ENCODE assay signal across 25 mouse cellular contexts in the genomic region with DNA sequence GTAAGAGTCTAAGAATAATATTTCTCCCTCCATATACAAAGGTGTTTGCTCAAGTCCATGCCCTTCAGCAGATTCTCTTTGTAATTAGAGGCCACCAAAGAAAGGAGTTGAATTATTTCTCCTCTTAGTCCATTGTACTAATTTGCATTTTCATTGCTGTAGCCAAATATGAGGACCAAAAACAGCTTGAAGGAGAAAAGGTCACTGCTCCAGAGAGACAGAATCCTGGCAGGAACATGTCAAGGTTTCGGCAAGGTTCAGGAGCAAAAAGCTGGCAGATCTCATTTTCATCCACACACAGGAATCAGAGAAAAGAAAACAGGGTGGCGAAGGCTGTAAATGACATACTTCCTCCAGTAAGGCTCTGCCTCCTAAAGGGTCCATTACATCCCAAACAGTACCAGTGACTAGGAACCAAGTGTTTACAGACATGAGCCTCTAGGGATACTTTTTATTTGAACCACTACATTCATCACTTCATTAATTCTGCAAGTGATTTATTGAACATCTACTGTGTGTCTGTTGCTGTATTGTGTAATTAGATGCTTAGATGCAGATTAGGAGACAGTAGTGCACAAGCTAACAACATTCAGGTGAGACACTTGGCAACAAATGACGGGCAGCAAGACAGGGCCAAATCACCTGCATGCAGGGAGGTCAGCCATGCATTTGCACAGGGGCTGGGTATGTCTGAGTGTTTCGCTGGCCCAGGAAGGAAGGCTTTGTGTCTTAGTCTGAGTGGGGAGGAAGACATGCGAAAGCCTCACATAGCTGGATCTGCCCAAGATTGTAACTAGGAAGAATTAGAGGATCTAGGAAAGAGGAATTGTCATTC.
DNase-seq lines count a peak whose midpoint lies in the region; ATAC-seq and TF ChIP-seq lines count a peak whose summit lies in the region.
"Had no signal": no experiment of that assay in that cellular context is flagged by ENCODE, and none has a peak within 500 bp of the region (broad histone marks: within the 10 kb centered on the region; RNA-seq: fewer than 3 reads in every experiment).

No protein-coding gene starts in this region.

- H3K4me2 ChIP-seq in hindbrain, embryonic 13.5 days: no peak overlapping the region
- no peak overlapping the region for H3K4me2 ChIP-seq in hindbrain, postnatal 0 days (ENCODE audit: low read depth, low read length)
- no peak overlapping the region for H3K4me2 ChIP-seq in midbrain, embryonic 16.5 days (ENCODE audit: low read length)
- H3K4me2 ChIP-seq in midbrain, embryonic 13.5 days (replicated peaks): no peak overlapping the region
- no peak overlapping the region for H3K4me2 ChIP-seq in neural tube, embryonic 14.5 days (ENCODE audit: low read depth, low read length)
- H3K4me2 ChIP-seq: forebrain, embryonic 13.5 days; heart, embryonic 13.5 days had no signal

- DNase-seq in hindbrain, postnatal 0 days (ENCODE audit: low spot score): no peak
- DNase-seq in layer of hippocampus, adult 2 months (ENCODE audit: low spot score in 2 of 2): no peak
- no peak for DNase-seq in layer of hippocampus, postnatal 14 days (ENCODE audit: low spot score in 2 of 2)
- no peak for DNase-seq in gastrocnemius, postnatal 14 days
- DNase-seq: adrenal gland, postnatal 10 days; adrenal gland, postnatal 36 days; B cell, adult 2 months; cerebellum, adult 11-12 months; cerebellum, adult 9-10 months; gastrocnemius, postnatal 25 days; heart, adult 2 months; heart, postnatal 14 days; heart, postnatal 4 days had no signal

- intact Hi-C loops in gastrocnemius, postnatal 14 days (cut with DNase I; ENCODE audit: low total_unique reads): no loop called here

- H3K36me3 ChIP-seq in hindbrain, embryonic 13.5 days: no peaks in the 10 kb centered on the region
- H3K36me3 ChIP-seq in hindbrain, postnatal 0 days (ENCODE audit: insufficient read depth, low read length): no peaks in the 10 kb centered on the region
- H3K36me3 ChIP-seq in midbrain, embryonic 16.5 days (ENCODE audit: control insufficient read depth, insufficient read depth, low read length): no peaks in the 10 kb centered on the region
- no peaks in the 10 kb centered on the region for H3K36me3 ChIP-seq in midbrain, embryonic 13.5 days
- no peaks in the 10 kb centered on the region for H3K36me3 ChIP-seq in neural tube, embryonic 14.5 days (ENCODE audit: control insufficient read depth, insufficient read depth, low read length)
- H3K36me3 ChIP-seq: forebrain, embryonic 10.5 days; G1E; heart, embryonic 10.5 days; heart, embryonic 13.5 days had no signal

- 80% methylated on average over 5 of the region's 5 CpGs for WGBS in hindbrain, embryonic 13.5 days
- WGBS in hindbrain, postnatal 0 days: 67% methylated on average over 5 of the region's 5 CpGs
- 84% methylated on average over 5 of the region's 5 CpGs for WGBS in midbrain, embryonic 16.5 days
- WGBS in midbrain, embryonic 13.5 days: 89% methylated on average over 5 of the region's 5 CpGs
- 67% methylated on average over 5 of the region's 5 CpGs for WGBS in neural tube, embryonic 14.5 days

- H3K27ac ChIP-seq in hindbrain, embryonic 13.5 days: peak overlapping the region; percentile 19; the same call in 1 of the 2 replicates
- no peak overlapping the region for H3K27ac ChIP-seq in hindbrain, postnatal 0 days
- H3K27ac ChIP-seq in layer of hippocampus, adult 2 months: 0 out of 2 replicates have a peak overlapping the region, but pooled peaks have one; percentile 10
- H3K27ac ChIP-seq in midbrain, embryonic 16.5 days (ENCODE audit: low read length): 0 out of 2 replicates have a peak overlapping the region, but pooled peaks have one; percentile 61
- no peak overlapping the region for H3K27ac ChIP-seq in midbrain, embryonic 13.5 days
- H3K27ac ChIP-seq in neural tube, embryonic 14.5 days (ENCODE audit: low read depth, low read length): no peak overlapping the region
- H3K27ac ChIP-seq: forebrain, embryonic 10.5 days; forebrain, embryonic 13.5 days; heart, adult 2 months; heart, embryonic 10.5 days; heart, embryonic 13.5 days had no signal

- H3K9ac ChIP-seq in hindbrain, embryonic 13.5 days: no peak overlapping the region
- no peak overlapping the region for H3K9ac ChIP-seq in hindbrain, postnatal 0 days (replicated peaks; ENCODE audit: low read length)
- no peak overlapping the region for H3K9ac ChIP-seq in midbrain, embryonic 16.5 days (ENCODE audit: low read depth, low read length)
- no peak overlapping the region for H3K9ac ChIP-seq in midbrain, embryonic 13.5 days (replicated peaks)
- no peak overlapping the region for H3K9ac ChIP-seq in neural tube, embryonic 14.5 days (replicated peaks; ENCODE audit: low read depth, low read length)
- H3K9ac ChIP-seq: forebrain, embryonic 13.5 days; heart, embryonic 13.5 days had no signal

- H3K4me1 ChIP-seq in hindbrain, embryonic 13.5 days (replicated peaks): peaks cover 12% of the 10 kb centered on the region
- 0 out of 2 replicates have a peak, but pooled peaks cover 3% of the 10 kb centered on the region for H3K4me1 ChIP-seq in hindbrain, postnatal 0 days (ENCODE audit: insufficient read depth, low read length)
- peaks cover 8% of the 10 kb centered on the region; the same call in 1 of the 2 replicates for H3K4me1 ChIP-seq in midbrain, embryonic 16.5 days (ENCODE audit: control insufficient read depth, insufficient read depth, low read length)
- peaks cover 5% of the 10 kb centered on the region for H3K4me1 ChIP-seq in midbrain, embryonic 13.5 days (replicated peaks)
- no peaks in the 10 kb centered on the region for H3K4me1 ChIP-seq in neural tube, embryonic 14.5 days (ENCODE audit: control insufficient read depth, insufficient read depth, low read length)
- H3K4me1 ChIP-seq: forebrain, embryonic 13.5 days; heart, embryonic 10.5 days; heart, embryonic 13.5 days had no signal

- H3K27me3 ChIP-seq in hindbrain, embryonic 13.5 days: no peaks in the 10 kb centered on the region
- H3K27me3 ChIP-seq in hindbrain, postnatal 0 days (ENCODE audit: insufficient read depth, low read length): no peaks in the 10 kb centered on the region
- H3K27me3 ChIP-seq in midbrain, embryonic 16.5 days (ENCODE audit: control insufficient read depth, insufficient read depth, low read depth, low read length): no peaks in the 10 kb centered on the region
- no peaks in the 10 kb centered on the region for H3K27me3 ChIP-seq in midbrain, embryonic 13.5 days
- H3K27me3 ChIP-seq in neural tube, embryonic 14.5 days (ENCODE audit: control insufficient read depth, insufficient read depth, low read length): no peaks in the 10 kb centered on the region
- H3K27me3 ChIP-seq: CH12.LX; forebrain, embryonic 13.5 days; heart, embryonic 13.5 days; Patski had no signal

- ATAC-seq in hindbrain, embryonic 13.5 days (ENCODE audit: low FRiP score): no peak
- ATAC-seq in hindbrain, postnatal 0 days: no peak
- ATAC-seq in midbrain, embryonic 16.5 days: no peak
- no peak for ATAC-seq in midbrain, embryonic 13.5 days
- ATAC-seq in neural tube, embryonic 14.5 days (ENCODE audit: low read depth): peak; percentile 73; the same call in 1 of the 2 replicates
- ATAC-seq: forebrain, embryonic 13.5 days; forebrain, embryonic 16.5 days; Patski had no signal

- TF ChIP-seq CTCF in hindbrain, postnatal 0 days (IDR thresholded peaks at IDR 0.05; ENCODE audit: low read depth): no peak
- no peak for TF ChIP-seq CTCF in layer of hippocampus, adult 2 months (conservative IDR thresholded peaks at IDR 0.05)

- no peak overlapping the region for H3K4me3 ChIP-seq in hindbrain, embryonic 13.5 days
- H3K4me3 ChIP-seq in hindbrain, postnatal 0 days (ENCODE audit: low read length): no peak overlapping the region
- H3K4me3 ChIP-seq in layer of hippocampus, adult 2 months: no peak overlapping the region
- no peak overlapping the region for H3K4me3 ChIP-seq in midbrain, embryonic 16.5 days (ENCODE audit: low read depth, low read length)
- H3K4me3 ChIP-seq in midbrain, embryonic 13.5 days (replicated peaks): no peak overlapping the region
- H3K4me3 ChIP-seq in neural tube, embryonic 14.5 days (ENCODE audit: low read depth, low read length): no peak overlapping the region
- H3K4me3 ChIP-seq: forebrain, embryonic 10.5 days; forebrain, embryonic 13.5 days; heart, adult 2 months; heart, embryonic 10.5 days; heart, embryonic 13.5 days had no signal

- no peaks in the 10 kb centered on the region for H3K9me3 ChIP-seq in hindbrain, embryonic 13.5 days
- no peaks in the 10 kb centered on the region for H3K9me3 ChIP-seq in hindbrain, postnatal 0 days (ENCODE audit: low read length)
- no peaks in the 10 kb centered on the region for H3K9me3 ChIP-seq in midbrain, embryonic 16.5 days (replicated peaks; ENCODE audit: control insufficient read depth, low read length, poor library complexity, severe bottlenecking)
- H3K9me3 ChIP-seq in midbrain, embryonic 13.5 days: no peaks in the 10 kb centered on the region
- H3K9me3 ChIP-seq in neural tube, embryonic 14.5 days (ENCODE audit: control insufficient read depth, low read length): no peaks in the 10 kb centered on the region
- H3K9me3 ChIP-seq: forebrain, embryonic 10.5 days; forebrain, embryonic 13.5 days; G1E; heart, embryonic 10.5 days; heart, embryonic 13.5 days had no signal

Comparison
In these comparisons a context has a peak if more than half of its experiments do, and no peak if none do; other contexts are left out.
1. H3K27ac ChIP-seq: peak in hindbrain, embryonic 13.5 days (single experiment), layer of hippocampus, adult 2 months (single experiment) and midbrain, embryonic 16.5 days (single experiment); none in hindbrain, postnatal 0 days (single experiment), midbrain, embryonic 13.5 days (single experiment) and neural tube, embryonic 14.5 days (single experiment).